Mouse (Mus musculus) neural tube, embryonic 13.5 days (tissue): ENCODE results near the gene B020031M17Rik. TPM values are rescaled to one million over a fixed set of nuclear protein-coding genes. Genes with fewer than 3 reads are reported as not detected.
A peak's percentile ranks its signal among the peaks of the same experiment; 100 is the strongest.
"Not testable (repeated sequence)": the region's sequence is repeated elsewhere in the genome, so short reads cannot be mapped to it uniquely, and the experiment has no call there.

Experiments
- ATAC-seq: fragments of 200-750 bp; cut with Nextera tagmentation; 2 replicates; pipeline ENCODE4 v1.8.0; 2017; ENCODE audit warnings: low read depth, mild to moderate bottlenecking, moderate TSS enrichment, moderate library complexity
- H3K27ac ChIP-seq: fragments of 300-500 bp; sonication (generic); replicated peaks from 2 replicates; pipeline ENCODE4 v1.5.1; 2015; ENCODE audit warnings: moderate library complexity, mild to moderate bottlenecking, inconsistent platforms
- H3K27me3 ChIP-seq: fragments of 300-500 bp; sonication (generic); 2 replicates; pipeline ENCODE4 v1.6.1; 2015; ENCODE audit warnings: mild to moderate bottlenecking, inconsistent platforms
- H3K36me3 ChIP-seq: fragments of 300-500 bp; sonication (generic); 2 replicates; pipeline ENCODE4 v1.6.1; 2015; ENCODE audit warnings: mild to moderate bottlenecking, inconsistent platforms
- H3K4me1 ChIP-seq: fragments of 300-500 bp; sonication (generic); replicated peaks from 2 replicates; pipeline ENCODE4 v1.6.1; 2015; ENCODE audit warnings: inconsistent platforms
- H3K4me2 ChIP-seq: fragments of 300-500 bp; sonication (generic); 2 replicates; pipeline ENCODE4 v1.6.1; 2015; ENCODE audit warnings: inconsistent platforms, mild to moderate bottlenecking, moderate library complexity
- H3K4me3 ChIP-seq: fragments of 300-500 bp; sonication (generic); 2 replicates; pipeline ENCODE4 v1.5.1; 2015; ENCODE audit warnings: mild to moderate bottlenecking, inconsistent platforms
- H3K9ac ChIP-seq: fragments of 300-500 bp; sonication (generic); 2 replicates; pipeline ENCODE4 v1.6.1; 2015; ENCODE audit warnings: moderate library complexity, mild to moderate bottlenecking, inconsistent platforms
- H3K9me3 ChIP-seq: fragments of 300-500 bp; sonication (generic); 2 replicates; pipeline ENCODE4 v1.6.1; 2016; ENCODE audit warnings: inconsistent platforms
- WGBS: fragments of 180-500 bp; shearing (Covaris S2); methylation state at CpG from one replicate; pipeline ENCODE4 v1.1.7; 2015; 5-methylcytosine and 5-hydroxymethylcytosine counted together
- polyA plus RNA-seq: library from polyadenylated mRNA; unstranded; fragments of >200 nt; fragmentation: Nextera tagmentation; extraction: Ambion mirVana; gene quantifications from 2 replicates; pipeline ENCODE4 v1.2.1, GENCODE M21; 2015

Gene B020031M17Rik
- not detected in 2 replicates for polyA plus RNA-seq

DNA sequence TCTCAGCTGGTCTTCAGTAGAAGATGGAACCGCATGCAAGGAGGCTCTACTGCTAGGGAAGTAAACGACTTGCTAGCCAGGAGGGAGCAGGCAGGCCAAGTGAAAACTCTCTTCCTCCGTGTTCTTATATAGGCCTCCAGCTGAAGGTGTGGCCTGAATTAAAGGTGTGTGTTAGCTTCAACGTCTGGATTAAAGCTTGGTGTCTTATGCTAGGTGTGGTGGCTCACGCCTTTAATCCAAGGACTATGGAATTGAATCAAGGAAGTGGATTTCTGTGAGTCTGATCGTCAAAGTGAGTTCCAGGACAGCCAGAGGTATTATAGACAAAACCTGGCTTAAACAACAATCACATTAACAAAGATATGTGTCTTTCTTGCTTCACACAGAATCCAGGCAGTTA lies at the start of gene B020031M17Rik:
Gene B020031M17Rik, minus strand, starts transcription at position 101 of the 400 bp plus-strand sequence.
- H3K4me3 ChIP-seq, H3K9ac ChIP-seq, H3K4me2 ChIP-seq, H3K9me3 ChIP-seq, H3K27me3 ChIP-seq, H3K4me1 ChIP-seq, H3K36me3 ChIP-seq, H3K27ac ChIP-seq, ATAC-seq: not testable (repeated sequence)
- WGBS = 80% methylated on average over 4 of the region's 6 CpGs

DNA sequence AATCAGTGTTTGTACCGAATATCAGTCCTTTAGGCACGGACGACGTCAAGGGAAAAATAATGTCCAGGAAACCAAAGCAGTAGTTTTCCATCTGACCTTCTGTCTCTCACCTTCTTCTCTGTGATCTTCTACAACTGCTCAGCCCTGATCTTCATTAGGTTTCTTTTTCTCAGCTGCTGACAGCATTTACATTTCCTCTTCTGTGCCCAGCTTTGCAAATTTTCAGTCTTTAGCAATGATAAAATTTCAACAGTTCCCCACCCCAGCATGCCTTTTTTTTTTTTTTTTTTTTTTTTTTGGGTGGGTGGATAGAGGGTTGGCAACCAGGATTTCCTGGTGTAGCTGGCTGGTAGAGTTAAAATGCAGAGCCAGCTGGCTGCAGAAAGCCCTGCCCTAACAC lies 48.6 kb upstream of the B020031M17Rik start:
- not testable (repeated sequence) for H3K27me3 ChIP-seq, H3K4me1 ChIP-seq, H3K27ac ChIP-seq, H3K9ac ChIP-seq, H3K4me2 ChIP-seq, ATAC-seq, H3K4me3 ChIP-seq, H3K36me3 ChIP-seq, H3K9me3 ChIP-seq
- no CpG with 5 or more reads among the region's 4 CpGs for WGBS

DNA sequence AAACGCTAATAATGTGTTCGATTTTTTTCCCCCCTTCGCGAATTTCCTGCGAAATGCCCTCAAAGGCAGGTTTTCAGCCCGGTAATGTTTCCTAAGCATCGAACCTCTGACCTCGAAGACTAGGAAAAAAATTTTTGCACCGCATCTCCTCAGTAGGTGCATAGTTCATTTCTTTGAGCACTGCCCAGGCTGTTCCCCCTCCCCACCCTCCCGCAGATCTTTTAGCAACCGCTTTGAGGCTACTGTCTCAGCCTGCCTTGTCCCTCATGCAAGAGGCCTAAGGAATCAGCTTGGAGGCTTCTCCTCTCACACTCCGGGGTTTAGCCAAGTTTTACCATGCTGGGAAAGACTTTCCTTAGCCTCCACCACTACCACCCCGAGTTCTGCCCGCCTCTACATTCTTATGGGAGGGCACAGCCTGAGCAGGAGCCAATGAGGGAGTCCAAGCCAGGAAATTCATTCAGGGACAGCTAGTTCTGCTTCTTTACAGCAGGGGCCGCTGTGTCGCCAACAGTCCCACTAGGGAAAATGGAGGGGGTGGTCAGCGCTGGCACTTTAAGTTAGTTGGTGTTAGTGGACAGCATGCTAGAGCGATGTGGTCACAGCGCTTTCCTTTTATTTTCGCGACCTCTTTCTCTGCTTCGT lies 48.0 kb upstream of the B020031M17Rik start:
- H3K9me3 ChIP-seq, H3K4me3 ChIP-seq, H3K4me2 ChIP-seq, H3K27me3 ChIP-seq, H3K9ac ChIP-seq, H3K36me3 ChIP-seq, H3K27ac ChIP-seq, H3K4me1 ChIP-seq: not testable (repeated sequence)
- ATAC-seq = peak; percentile 53
- no CpG with 5 or more reads among the region's 22 CpGs for WGBS

DNA sequence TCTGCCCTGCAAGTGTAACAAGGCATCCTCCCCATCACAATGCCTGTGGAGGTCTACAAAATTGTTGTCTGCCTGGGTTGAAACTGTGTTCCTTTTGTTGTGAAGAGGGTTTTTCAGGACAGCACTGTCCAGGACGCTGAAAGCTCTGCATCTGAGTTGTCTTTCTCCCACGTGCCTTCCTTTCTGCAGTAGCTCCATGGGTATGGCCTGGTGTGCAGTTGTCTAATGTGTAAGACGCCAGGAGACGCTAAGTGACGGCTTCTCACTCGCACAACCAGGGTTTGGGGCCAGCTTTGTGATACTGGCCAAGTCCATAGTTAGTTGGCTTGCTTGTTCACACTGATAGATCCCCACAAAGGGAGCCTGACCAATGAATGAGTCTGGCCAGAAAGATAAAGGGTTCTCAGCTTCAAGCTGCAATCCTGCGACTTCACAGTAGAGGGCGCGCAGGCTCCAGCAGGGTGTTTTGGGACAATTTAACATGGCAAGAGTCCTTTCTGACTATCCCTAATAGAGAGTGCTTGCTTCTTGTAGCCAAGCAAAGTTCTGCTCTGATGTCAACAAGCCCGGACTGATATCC lies 41.4 kb upstream of the B020031M17Rik start:
- ATAC-seq, H3K4me1 ChIP-seq, H3K27ac ChIP-seq, H3K4me2 ChIP-seq, H3K4me3 ChIP-seq, H3K9me3 ChIP-seq, H3K36me3 ChIP-seq, H3K9ac ChIP-seq, H3K27me3 ChIP-seq: not testable (repeated sequence)
- WGBS = no CpG with 5 or more reads among the region's 10 CpGs

- WGBS = no CpG with 5 or more reads among the region's 13 CpGs
- not testable (repeated sequence) for H3K36me3 ChIP-seq, H3K9ac ChIP-seq, H3K4me1 ChIP-seq, H3K9me3 ChIP-seq, H3K27me3 ChIP-seq, H3K4me3 ChIP-seq, H3K4me2 ChIP-seq, H3K27ac ChIP-seq
- 0 out of 2 replicates have a peak, but pooled peaks have one; percentile 23 for ATAC-seq
These were observed 40.7 kb upstream of the B020031M17Rik start for GRCm38 (mm10) chr13:119991264-119991663.

- ATAC-seq, H3K36me3 ChIP-seq, H3K9ac ChIP-seq, H3K27ac ChIP-seq, H3K27me3 ChIP-seq, H3K4me2 ChIP-seq, H3K4me3 ChIP-seq, H3K9me3 ChIP-seq, H3K4me1 ChIP-seq: not testable (repeated sequence)
- WGBS = no CpG with 5 or more reads among the region's 13 CpGs
These were observed 18.6 kb upstream of the B020031M17Rik start for GRCm38 (mm10) chr13:119969163-119969562.

DNA sequence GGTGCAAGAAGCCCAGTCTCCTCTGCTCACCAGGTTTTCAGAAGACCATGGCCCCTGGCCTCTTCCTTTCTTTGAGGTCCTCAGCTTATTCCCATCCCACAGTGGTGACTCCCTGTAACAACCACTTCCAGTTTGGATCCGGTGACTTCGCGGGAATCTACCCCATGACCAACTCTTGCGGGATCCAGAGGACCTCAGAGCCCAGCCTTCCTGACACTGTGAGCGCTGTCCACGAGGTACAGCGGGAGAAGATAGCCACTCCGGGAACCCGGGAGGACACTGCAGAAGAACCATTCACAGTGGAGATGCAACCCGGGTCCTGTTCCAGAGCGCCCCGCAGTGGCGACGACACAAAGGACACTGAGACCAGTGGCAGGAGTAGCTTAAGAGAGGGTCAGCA lies 17.6 kb upstream of the B020031M17Rik start:
- not testable (repeated sequence) for H3K4me1 ChIP-seq, H3K4me3 ChIP-seq, H3K27me3 ChIP-seq, H3K9me3 ChIP-seq, H3K36me3 ChIP-seq, H3K9ac ChIP-seq, H3K27ac ChIP-seq, H3K4me2 ChIP-seq
- no CpG with 5 or more reads among the region's 14 CpGs for WGBS
- ATAC-seq = 0 out of 2 replicates have a peak, but pooled peaks have one; percentile 25

DNA sequence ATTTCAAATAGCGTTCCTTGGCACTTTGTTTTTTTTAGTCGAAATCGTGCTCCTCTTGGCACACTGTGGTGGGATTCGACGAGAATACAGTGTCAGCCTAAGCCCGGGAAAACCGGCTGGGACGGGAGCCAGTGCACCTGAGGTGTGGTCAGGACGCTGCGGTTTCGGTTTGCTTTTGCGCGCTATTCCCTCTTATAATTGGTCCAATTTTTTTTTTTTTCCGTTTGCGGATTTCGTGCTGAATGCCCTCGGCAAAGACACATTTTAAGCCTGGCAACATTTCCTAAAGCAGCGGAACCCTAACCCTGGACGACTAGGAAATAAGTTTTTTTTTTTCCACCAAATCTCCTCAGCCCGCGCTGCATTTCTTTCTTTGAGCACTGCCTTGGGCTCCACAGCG lies 15.4 kb upstream of the B020031M17Rik start:
- not testable (repeated sequence) for H3K9ac ChIP-seq, H3K4me3 ChIP-seq, H3K9me3 ChIP-seq, H3K27me3 ChIP-seq, H3K4me2 ChIP-seq, H3K27ac ChIP-seq, H3K36me3 ChIP-seq, H3K4me1 ChIP-seq
- peak; percentile 34; the same call in 1 of the 2 replicates for ATAC-seq
- under 1% methylated on average over 21 of the region's 22 CpGs for WGBS

DNA sequence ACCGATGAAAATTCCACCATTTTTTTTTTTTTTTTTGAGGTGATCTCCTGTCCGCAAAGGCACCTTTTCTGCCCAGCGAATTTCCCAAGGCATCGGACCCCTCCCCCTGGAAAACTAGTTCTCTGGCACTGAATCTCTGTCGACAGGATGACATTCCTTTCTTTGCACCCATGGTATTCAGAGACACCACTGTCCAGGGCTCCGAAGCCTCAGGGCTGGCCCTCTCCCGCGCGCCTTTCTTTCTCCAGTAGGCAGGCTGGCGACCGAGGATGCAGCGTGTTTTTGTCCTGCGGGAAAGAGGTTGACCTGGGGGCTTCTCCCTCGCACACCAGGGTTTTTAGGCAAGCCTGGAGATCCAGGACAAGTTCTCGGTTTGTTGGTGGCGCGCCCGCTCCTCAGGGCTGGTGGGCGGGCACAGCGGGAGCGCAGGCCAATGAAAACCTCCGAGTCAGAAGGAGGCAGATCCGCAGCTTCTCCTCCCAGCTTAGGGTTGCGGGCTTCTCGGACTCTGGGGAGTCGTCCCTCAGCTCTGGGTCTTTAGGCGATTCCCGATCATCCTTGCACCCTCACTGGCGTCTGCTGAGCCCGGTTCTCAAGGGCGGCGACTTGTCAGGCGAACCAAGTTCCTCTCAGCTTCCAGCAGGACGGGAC lies 14.8 kb upstream of the B020031M17Rik start:
- under 1% methylated on average over 16 of the region's 34 CpGs for WGBS
- H3K9me3 ChIP-seq, H3K4me2 ChIP-seq, H3K27ac ChIP-seq, H3K27me3 ChIP-seq, H3K4me1 ChIP-seq, H3K4me3 ChIP-seq, H3K9ac ChIP-seq, H3K36me3 ChIP-seq: not testable (repeated sequence)
- peak; percentile 68; the same call in 1 of the 2 replicates for ATAC-seq

GRCm38 (mm10) chr13:119962856-119963255 lies 12.2 kb upstream of the B020031M17Rik start:
- not testable (repeated sequence) for H3K4me2 ChIP-seq, H3K9me3 ChIP-seq, H3K27me3 ChIP-seq, H3K36me3 ChIP-seq, H3K4me1 ChIP-seq, H3K4me3 ChIP-seq, H3K9ac ChIP-seq, H3K27ac ChIP-seq, ATAC-seq
- WGBS = no CpG with 5 or more reads among the region's 5 CpGs

GRCm38 (mm10) chr13:119955567-119955966 lies 5.0 kb upstream of the B020031M17Rik start:
- H3K4me1 ChIP-seq, H3K4me3 ChIP-seq, H3K4me2 ChIP-seq, H3K36me3 ChIP-seq, H3K9ac ChIP-seq, H3K9me3 ChIP-seq, H3K27me3 ChIP-seq, ATAC-seq, H3K27ac ChIP-seq: not testable (repeated sequence)
- no CpG with 5 or more reads among the region's 5 CpGs for WGBS

- WGBS = 89% methylated on average over 2 of the region's 2 CpGs
- H3K4me2 ChIP-seq, ATAC-seq, H3K9me3 ChIP-seq, H3K4me3 ChIP-seq, H3K27me3 ChIP-seq, H3K36me3 ChIP-seq, H3K4me1 ChIP-seq, H3K9ac ChIP-seq, H3K27ac ChIP-seq: not testable (repeated sequence)
These were observed 4.5 kb upstream of the B020031M17Rik start for GRCm38 (mm10) chr13:119955089-119955488.
